Mouse (Mus musculus) midbrain, embryonic 14.5 days (tissue): ENCODE results near the gene Abhd17c. TPM values are rescaled to one million over a fixed set of nuclear protein-coding genes. Genes with fewer than 3 reads are reported as not detected.

Source experiments
- polyA plus RNA-seq: library from polyadenylated mRNA; unstranded; fragments of >200 nt; fragmentation: Nextera tagmentation; extraction: Ambion mirVana; gene quantifications from 2 replicates; pipeline ENCODE4 v1.2.1, GENCODE M21; 2014

Abhd17c gene
- polyA plus RNA-seq, 1 experiment from 2014 or later = 50.3 TPM

Other genes starting within 250 kb of the Abhd17c start
- 0.28 and 0.49 TPM in 2 replicates for gene Cemip, start 65.4 kb downstream of the Abhd17c start, polyA plus RNA-seq